Mouse (Mus musculus) adrenal gland, postnatal 4 days (tissue): ENCODE measurements around the gene Tmem265. TPM values are rescaled to one million over a fixed set of nuclear protein-coding genes. Genes with fewer than 3 reads are reported as not detected.

Experiments
- DNase-seq, 2 experiments: peaks; one replicate each; pipeline ENCODE4 v3.0.0; 2021 to 2022; ENCODE audit warnings: low spot score in 2 of 2, mixed read lengths in 2 of 2
- total RNA-seq, 2 experiments: library from RNA; stranded (reverse); gene quantifications; 2 replicates each; pipeline ENCODE4 v1.2.3; 2021

The Tmem265 gene
- total RNA-seq, 2 experiments from 2014 or later: not detected

DNA sequence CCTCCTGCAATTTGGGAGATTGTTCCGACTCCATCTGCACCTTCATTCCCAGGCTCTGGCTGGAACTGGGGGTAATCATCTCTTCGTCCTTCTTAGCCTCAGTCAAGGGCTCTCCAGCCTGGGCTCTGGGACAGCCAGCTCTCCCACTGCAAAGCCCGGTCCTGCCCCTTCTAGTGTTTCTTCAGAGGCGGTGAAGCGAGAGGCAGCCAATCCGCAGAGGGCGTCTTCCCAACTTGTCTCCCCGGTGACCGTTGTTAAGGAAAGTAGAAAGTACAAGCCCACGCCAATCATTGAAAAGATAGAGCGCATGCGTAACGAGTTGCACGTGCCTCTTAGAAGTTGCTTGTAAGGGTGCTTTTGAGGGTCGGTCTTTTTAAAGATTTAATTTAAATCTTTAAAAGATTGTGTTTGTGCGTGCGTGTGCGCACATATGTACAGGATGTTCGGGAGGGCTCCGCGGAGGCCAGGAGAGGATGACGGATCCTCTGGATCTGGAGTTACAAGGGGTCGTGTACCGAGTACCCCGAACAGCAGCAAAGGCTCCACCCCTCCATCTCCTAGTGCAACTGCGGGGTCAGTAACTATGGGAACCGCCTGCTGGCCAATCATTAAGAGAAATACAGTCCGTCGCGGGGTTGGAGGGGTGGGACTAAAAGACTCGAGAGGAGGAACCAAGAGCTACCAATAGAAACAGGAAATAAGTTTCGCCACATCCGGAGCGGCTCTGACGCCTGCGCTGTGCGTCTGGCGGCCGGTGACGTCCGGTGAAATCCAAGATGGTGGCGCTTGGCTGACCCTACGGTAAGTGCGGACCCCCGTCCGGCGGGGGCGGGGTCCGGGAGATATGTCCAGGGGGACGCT is 27.1 kb downstream of the Tmem265 start, which contains the start of the genes Ccdc189 and Rnf40:
Gene Ccdc189 (minus strand): TSS at position 585 of the 861 bp plus-strand sequence.
Gene Rnf40 (plus strand): TSS at position 757 of the 861 bp plus-strand sequence.
- DNase-seq: peak; percentile 65 to 89

- no peak for DNase-seq
Measured at GRCm38 (mm10) chr7:127588901-127589300, 27.7 kb downstream of the Tmem265 start.

DNA sequence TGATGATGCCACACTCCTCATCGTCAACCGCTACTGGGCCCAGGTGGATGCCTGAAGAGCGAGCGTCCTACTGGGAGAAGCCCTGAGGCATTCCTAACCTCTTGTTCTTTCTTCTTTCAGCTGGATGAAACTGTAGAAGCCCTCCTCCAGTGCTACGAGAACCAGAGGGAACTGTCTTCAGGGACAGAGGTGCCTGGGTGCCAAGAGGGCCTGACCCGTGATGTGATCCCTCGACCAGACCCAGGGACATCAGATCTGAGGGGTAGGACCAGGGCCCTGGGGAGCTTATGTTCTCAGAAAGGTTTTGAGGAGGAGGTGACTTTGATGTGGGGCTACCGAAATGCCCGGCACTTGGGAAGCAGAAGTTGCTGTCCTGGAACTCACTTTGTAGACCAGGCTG is 28.4 kb downstream of the Tmem265 start:
- DNase-seq: no peak

- no peak for DNase-seq
Measured at GRCm38 (mm10) chr7:127591108-127591507, 29.9 kb downstream of the Tmem265 start.

GRCm38 (mm10) chr7:127592575-127592974 is 31.4 kb downstream of the Tmem265 start:
- no peak for DNase-seq

DNA sequence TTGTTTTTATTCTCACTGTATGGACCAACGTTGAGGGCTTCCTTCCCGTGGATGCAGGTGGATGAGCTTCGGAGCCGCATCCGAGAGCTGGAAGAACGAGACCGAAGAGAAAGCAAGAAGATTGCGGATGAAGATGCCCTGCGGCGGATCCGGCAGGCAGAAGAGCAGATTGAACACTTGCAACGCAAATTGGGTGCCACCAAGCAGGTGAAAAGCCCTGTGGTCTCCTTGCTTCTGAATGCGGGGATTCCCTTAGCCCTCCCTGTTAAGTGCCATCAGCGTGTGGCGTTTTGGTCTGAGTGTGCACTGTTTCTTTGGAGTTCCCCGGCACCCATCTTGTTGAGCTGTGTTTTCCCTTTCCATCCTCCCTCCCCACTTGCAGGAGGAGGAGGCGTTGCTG is 35.6 kb downstream of the Tmem265 start:
- no peak for DNase-seq

DNA sequence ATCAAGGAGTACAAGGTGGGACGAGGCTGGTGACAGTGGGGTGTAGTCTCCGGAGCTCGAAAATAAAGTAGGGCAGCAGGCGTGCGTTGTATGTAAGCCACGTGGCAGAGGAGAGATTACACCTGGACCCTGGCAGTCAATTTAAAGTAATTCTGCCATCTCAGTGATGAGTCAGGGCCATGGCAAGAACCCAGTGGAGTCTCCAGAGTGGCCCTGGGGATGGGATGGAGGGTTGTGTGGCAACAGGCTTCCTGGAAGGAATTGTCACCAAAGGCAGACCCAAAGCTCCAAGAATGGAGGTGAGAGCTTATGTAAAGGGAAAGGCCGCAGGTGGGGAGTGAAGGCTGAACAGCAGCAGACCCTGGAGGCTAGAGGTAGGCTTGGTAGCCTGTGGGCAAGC is 39.4 kb downstream of the Tmem265 start:
- no peak for DNase-seq

- DNase-seq: no peak
Measured at GRCm38 (mm10) chr7:127601735-127602134, 40.5 kb downstream of the Tmem265 start.

GRCm38 (mm10) chr7:127602903-127603302 is 41.7 kb downstream of the Tmem265 start:
- DNase-seq: no peak

DNA sequence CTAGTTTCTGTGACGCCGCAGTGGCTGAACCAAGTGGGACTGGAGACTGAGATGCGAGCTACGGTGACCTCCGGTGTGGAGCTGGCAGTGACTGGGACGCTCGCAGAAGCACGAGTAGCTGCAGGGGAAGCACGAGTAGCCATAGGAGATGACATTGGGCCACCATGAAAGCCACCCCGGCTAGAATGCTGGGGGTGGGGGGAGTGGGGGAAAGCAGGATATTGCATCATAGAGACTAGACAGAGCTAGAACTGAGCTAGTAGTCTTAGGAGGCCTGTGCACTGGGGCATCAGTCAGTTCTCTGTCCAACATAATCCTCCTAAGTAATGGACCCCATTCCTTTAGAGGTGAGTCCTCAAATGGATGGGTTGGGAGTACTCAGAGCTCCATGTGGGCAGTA is 43.1 kb downstream of the Tmem265 start:
- no peak for DNase-seq

- no peak for DNase-seq
Measured at GRCm38 (mm10) chr7:127607150-127607549, 46.0 kb downstream of the Tmem265 start.

DNA sequence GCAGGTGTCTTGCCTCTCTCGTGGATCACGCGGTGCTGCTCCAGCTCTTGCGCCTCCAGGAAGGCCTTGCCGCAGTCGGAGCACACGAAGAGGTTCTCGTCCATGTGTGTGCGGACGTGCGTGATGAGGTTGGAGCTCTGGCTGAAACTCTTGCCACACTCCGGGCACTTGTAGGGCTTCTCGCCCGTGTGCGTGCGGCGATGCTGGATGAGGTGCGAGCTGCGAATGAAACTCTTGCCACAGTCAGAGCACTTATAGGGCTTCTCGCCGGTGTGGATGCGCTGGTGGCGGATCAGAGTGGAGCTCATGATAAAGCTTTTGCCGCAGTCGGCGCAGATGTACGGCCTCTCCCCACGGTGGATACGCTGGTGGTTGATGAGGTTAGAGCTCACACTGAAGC is 49.8 kb downstream of the Tmem265 start:
- no peak for DNase-seq

GRCm38 (mm10) chr7:127611561-127611960 is 50.4 kb downstream of the Tmem265 start:
- DNase-seq: no peak

DNA sequence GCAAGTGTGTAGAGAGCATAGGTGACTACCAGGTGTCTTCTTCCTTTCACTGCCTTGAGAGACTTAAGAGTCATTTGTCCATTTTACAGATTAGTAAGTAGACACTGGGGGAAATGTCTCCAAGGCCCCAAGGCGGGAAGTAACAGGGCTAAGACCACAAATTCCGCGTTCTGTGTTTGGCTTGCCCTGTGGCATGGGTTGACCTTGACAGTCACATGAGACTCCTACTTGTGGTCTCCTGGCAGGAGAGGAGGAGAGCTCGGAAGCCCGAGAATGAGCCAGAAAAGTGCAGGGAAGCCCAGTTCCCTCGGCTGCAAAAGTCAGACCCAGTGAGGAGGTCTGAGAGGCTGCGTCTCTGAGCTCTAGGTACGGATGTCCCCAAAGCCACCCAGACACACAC is 52.3 kb downstream of the Tmem265 start:
- no peak for DNase-seq

GRCm38 (mm10) chr7:127614091-127614490 is 52.9 kb downstream of the Tmem265 start:
- no peak for DNase-seq

DNA sequence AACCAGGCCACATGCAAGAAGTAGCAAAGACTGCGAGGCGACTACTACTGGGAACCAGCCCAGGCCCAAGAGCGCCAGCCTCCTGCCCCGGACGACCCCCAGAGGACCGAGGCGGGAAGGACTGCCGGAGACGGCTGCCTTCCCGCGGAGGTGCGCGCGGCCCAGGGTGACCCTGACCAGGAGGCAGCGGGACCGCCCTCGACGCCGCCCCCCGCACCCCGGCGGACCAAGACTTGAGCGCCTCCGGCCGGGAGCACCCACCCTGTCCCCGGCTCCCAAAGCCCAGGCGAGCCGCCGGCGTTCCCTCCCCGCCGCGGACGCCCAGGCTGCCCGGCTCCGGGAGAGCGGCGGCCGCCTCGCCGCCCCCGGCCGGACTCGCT is 53.3 kb downstream of the Tmem265 start:
- peak; percentile 40 to 43 for DNase-seq

DNA sequence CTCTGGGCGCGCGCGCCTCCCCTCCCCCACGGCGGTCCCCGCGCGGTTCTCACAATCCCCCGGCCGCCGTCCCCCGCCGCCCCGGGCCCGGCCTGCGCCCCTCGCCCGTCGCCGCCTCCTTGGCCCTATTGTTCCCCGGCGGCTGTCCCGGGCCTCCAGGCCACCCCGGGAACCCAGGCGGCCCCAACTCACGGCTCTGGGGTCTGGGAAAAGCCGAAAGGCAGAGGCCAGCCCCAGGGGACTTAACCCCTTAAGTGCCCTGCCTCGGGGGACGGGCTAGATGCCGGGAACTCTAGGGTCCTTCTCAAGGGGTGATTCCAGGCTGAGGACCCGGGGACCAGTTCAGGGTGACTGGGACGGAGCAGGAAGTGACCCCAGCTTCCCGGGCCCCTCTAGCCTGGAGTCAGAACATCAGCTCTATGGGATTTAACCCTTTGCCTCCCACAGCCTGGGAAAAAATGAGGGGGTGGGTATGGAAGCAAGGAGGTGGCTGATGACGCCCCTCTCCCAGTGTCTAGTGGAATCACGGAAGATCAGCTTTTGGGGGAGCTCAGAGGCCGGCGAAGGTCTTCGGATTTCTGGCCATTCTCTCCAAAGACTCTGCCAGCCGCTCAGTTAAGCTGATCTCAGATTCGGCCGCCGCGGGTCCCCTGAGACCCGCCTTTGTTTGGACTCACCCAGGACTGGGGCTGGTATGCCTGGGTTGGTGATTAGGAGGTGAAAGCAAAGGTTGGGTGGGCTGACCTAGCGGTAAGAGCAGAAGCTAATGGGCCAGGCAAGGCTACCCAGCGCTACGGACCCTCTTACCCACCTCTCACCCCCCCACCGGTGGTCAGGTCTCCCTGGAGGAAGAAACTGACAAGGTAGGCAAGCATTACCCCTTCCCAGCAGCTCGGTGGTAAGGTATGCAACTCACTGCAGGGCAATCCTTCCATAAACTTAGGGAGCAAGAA is 54.0 kb downstream of the Tmem265 start, which contains the start of gene Zfp629:
Gene Zfp629 (minus strand): TSS at position 907 of the 953 bp plus-strand sequence.
- DNase-seq: peak; percentile 43 to 64

GRCm38 (mm10) chr7:127616336-127616735 is 55.1 kb downstream of the Tmem265 start:
- no peak for DNase-seq
